Mouse (Mus musculus): ENCODE data around the gene Lrrn4cl.

DNA sequence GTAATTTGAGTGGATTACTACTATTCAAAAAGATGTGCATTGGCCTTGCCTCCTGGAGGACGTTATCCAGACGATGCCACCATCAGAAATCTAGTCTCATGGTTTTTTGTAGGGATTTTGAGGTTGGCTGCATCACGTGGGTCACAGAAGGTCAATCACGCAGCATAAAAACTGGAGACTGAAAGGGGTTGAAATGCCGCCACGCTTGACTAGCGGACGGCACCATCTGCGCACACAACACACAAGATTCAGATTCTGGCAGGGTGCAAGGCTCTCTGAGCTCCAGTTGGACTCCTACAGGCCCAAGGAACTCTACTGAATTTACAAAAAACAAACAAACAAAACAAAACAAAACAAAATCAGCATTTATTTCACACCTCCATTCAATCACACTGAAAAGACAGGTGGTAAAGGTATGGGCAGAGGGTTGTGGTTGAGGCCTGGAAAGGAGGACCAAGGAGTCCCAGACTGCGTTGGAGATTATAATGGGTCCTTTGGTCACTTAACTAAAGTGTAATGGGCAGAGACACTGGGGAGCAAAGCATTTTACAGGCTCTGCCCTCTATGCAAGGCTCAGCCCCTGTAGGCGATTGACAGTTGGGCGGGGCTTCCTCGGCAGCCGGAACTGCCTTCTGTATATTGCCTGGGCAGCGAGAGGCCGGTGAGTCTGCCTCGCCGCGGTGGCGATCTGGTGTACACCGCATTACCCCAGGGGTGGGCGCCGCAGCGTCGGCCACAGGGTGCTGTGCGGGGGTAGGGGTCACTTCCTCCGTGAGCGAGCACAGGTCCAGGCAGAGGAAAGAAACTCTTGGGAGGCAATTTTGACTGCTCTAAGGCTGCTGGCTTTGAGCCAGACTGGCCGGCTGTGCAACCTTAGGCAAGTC lies 10.4 kb upstream of the Lrrn4cl start:
- TF ChIP-seq CTCF (IDR thresholded peaks at IDR 0.05; ENCODE audit: borderline replicate concordance, insufficient read depth, low read depth, low read length) (no peak), POLR2A (IDR thresholded peaks at IDR 0.05; ENCODE audit: borderline replicate concordance, insufficient read depth, low read length) (peak; percentile 45; the same call in 1 of the 2 replicates)
